Mouse (Mus musculus) G1E (cell line): ENCODE results near the gene Arhgef1. TPM values are rescaled to one million over a fixed set of nuclear protein-coding genes. Genes with fewer than 3 reads are reported as not detected.

Experiments
- ATAC-seq: 2 replicates; pipeline ENCODE4 v1.8.0; 2016; ENCODE audit warnings: mild to moderate bottlenecking; ENCODE audit not compliant: insufficient number of reproducible peaks, poor library complexity, low FRiP score, severe bottlenecking; ENCODE audit errors: extremely low read depth
- DNase-seq: peaks from one replicate; pipeline ENCODE4 v3.0.0; 2012; ENCODE audit warnings: low spot score
- H3K27me3 ChIP-seq: 2 replicates; pipeline ENCODE4 v1.6.1; 2012; ENCODE audit warnings: mild to moderate bottlenecking, low read length, inconsistent platforms; ENCODE audit not compliant: insufficient read depth
- H3K36me3 ChIP-seq: replicated peaks from 2 replicates; pipeline ENCODE3; 2012; ENCODE audit warnings: mild to moderate bottlenecking, inconsistent platforms
- H3K4me1 ChIP-seq: 2 replicates; pipeline ENCODE4 v1.6.1; 2012; ENCODE audit warnings: low read depth, low read length, inconsistent platforms, mixed read lengths; ENCODE audit not compliant: insufficient read depth
- H3K4me3 ChIP-seq: 2 replicates; pipeline ENCODE4 v1.5.1; 2012; ENCODE audit warnings: low read depth, mild to moderate bottlenecking, inconsistent platforms, low read length, moderate library complexity, mixed read lengths
- H3K9me3 ChIP-seq: replicated peaks from 2 replicates; pipeline ENCODE4 v1.6.1; 2012; ENCODE audit warnings: inconsistent platforms
- CTCF ChIP-seq: IDR thresholded peaks from 2 replicates; pipeline ENCODE4 v1.5.1; 2012; ENCODE audit warnings: low read depth, low read length, inconsistent platforms, mixed read lengths
- GATA1 ChIP-seq: IDR thresholded peaks from 2 replicates; pipeline ENCODE4 v1.6.1; 2012; ENCODE audit warnings: borderline replicate concordance, low read length, inconsistent platforms, mixed read lengths
- GATA2 ChIP-seq: IDR thresholded peaks from 2 replicates; pipeline ENCODE4 v1.6.1; 2012; ENCODE audit warnings: low read depth, low read length, inconsistent platforms, borderline replicate concordance
- POLR2AphosphoS5 ChIP-seq: IDR thresholded peaks from 2 replicates; pipeline ENCODE4 v1.6.1; 2012; ENCODE audit warnings: low read depth, low read length, inconsistent platforms; ENCODE audit not compliant: insufficient replicate concordance
- TAL1 ChIP-seq: conservative IDR thresholded peaks from 2 replicates; pipeline ENCODE4 v1.6.1; 2012; ENCODE audit warnings: low read depth, low read length, inconsistent platforms, mixed read lengths
- polyA plus RNA-seq: library from polyadenylated mRNA; stranded (reverse); fragments of >175 nt; gene quantifications from 2 replicates; pipeline ENCODE4 v1.2.3, GENCODE M21; 2012
- total RNA-seq, 2 experiments: library from RNA; stranded (forward) in 1 of 2; stranded (reverse) in 1 of 2; fragments of 200-1000 nt in 1 of 2; fragments of >200 nt in 1 of 2; fragmentation: Nextera tagmentation in 1 of 2; gene quantifications; 2 replicates each; pipeline ENCODE4 v1.2.3; 2014 to 2017

Gene Arhgef1
- total RNA-seq (2014; fragmentation: Nextera tagmentation): 97.4 and 107 TPM in 2 replicates
- 38.3 and 48.2 TPM in 2 replicates for total RNA-seq (2017)
- 365 and 371 TPM in 2 replicates for polyA plus RNA-seq

- DNase-seq (peak; percentile 75), ATAC-seq (no peak)
- H3K27me3 ChIP-seq: peaks cover 2% of the 10 kb centered on the region; the same call in 1 of the 2 replicates
- peak within 1 kb of the TSS; percentile 78 for H3K4me3 ChIP-seq
- peaks cover 59% of the 10 kb centered on the region for H3K4me1 ChIP-seq
- TF ChIP-seq POLR2AphosphoS5: no peak
- no peaks in the 10 kb centered on the region for H3K9me3 ChIP-seq
- peaks cover 29% of the 10 kb centered on the region for H3K36me3 ChIP-seq
These were observed at the start of gene Arhgef1 for GRCm38 (mm10) chr7:24902630-24903443. Gene Arhgef1, plus strand, starts transcription at chr7:24902912.

- ATAC-seq: no peak
- H3K4me1 ChIP-seq: peaks cover 73% of the 10 kb centered on the region
These were observed 49.5 kb upstream of the Arhgef1 start for GRCm38 (mm10) chr7:24853233-24853563.

GRCm38 (mm10) chr7:24853695-24854094 is 49.0 kb upstream of the Arhgef1 start:
- Histone ChIP-seq H3K27me3 (peaks cover 2% of the 10 kb centered on the region; the same call in 1 of the 2 replicates), H3K36me3 (no peaks in the 10 kb centered on the region), H3K4me3 (peak overlapping the region; percentile 59; the same call in 1 of the 2 replicates), H3K4me1 (peaks cover 73% of the 10 kb centered on the region), H3K9me3 (0 out of 2 replicates have a peak, but pooled peaks cover 2% of the 10 kb centered on the region)
- ATAC-seq (no peak), DNase-seq (no peak)
- TF ChIP-seq GATA1 (no peak), TAL1 (no peak), POLR2AphosphoS5 (no peak), CTCF (no peak), GATA2 (no peak)

More at GRCm38 (mm10) chr7:24853233-24853563, 49.5 kb upstream of the Arhgef1 start:
- no peak for DNase-seq
- Histone ChIP-seq H3K36me3 (no peaks in the 10 kb centered on the region), H3K9me3 (0 out of 2 replicates have a peak, but pooled peaks cover 2% of the 10 kb centered on the region), H3K27me3 (no peaks in the 10 kb centered on the region), H3K4me3 (peak overlapping the region; percentile 71; the same call in 1 of the 2 replicates)
- TF ChIP-seq POLR2AphosphoS5 (no peak), GATA2 (no peak), CTCF (no peak), TAL1 (no peak), GATA1 (no peak)

- 0 out of 2 replicates have a peak, but pooled peaks cover 2% of the 10 kb centered on the region for H3K9me3 ChIP-seq
- peaks cover 67% of the 10 kb centered on the region for H3K4me1 ChIP-seq
- DNase-seq (no peak), ATAC-seq (no peak)
- TF ChIP-seq CTCF: no peak
- no peak for TF ChIP-seq POLR2AphosphoS5
- H3K27me3 ChIP-seq: peaks cover 15% of the 10 kb centered on the region
- H3K36me3 ChIP-seq: no peaks in the 10 kb centered on the region
- no peak overlapping the region for H3K4me3 ChIP-seq
These were observed 46.1 kb upstream of the Arhgef1 start for GRCm38 (mm10) chr7:24856460-24857120.

- Histone ChIP-seq H3K27me3 (peaks cover 16% of the 10 kb centered on the region), H3K9me3 (0 out of 2 replicates have a peak, but pooled peaks cover 2% of the 10 kb centered on the region), H3K4me3 (no peak overlapping the region), H3K36me3 (no peaks in the 10 kb centered on the region), H3K4me1 (peaks cover 44% of the 10 kb centered on the region)
- DNase-seq (no peak), ATAC-seq (peak; percentile 83)
- no peak for TF ChIP-seq CTCF
- no peak for TF ChIP-seq GATA1
- TF ChIP-seq TAL1: peak; percentile 66
- no peak for TF ChIP-seq GATA2
- TF ChIP-seq POLR2AphosphoS5: no peak
These were observed 43.5 kb upstream of the Arhgef1 start for GRCm38 (mm10) chr7:24859234-24859633.

- Histone ChIP-seq H3K36me3 (no peaks in the 10 kb centered on the region), H3K4me1 (peaks cover 32% of the 10 kb centered on the region), H3K9me3 (no peaks in the 10 kb centered on the region), H3K27me3 (peaks cover 23% of the 10 kb centered on the region), H3K4me3 (no peak within 1 kb of the TSS)
- TF ChIP-seq CTCF (no peak), GATA1 (no peak), GATA2 (no peak), TAL1 (no peak), POLR2AphosphoS5 (no peak)
- no peak for DNase-seq
- ATAC-seq: no peak
These were observed 40.8 kb upstream of the Arhgef1 start, which contains the start of gene Gm9844 for GRCm38 (mm10) chr7:24861913-24862312. Gene Gm9844, plus strand, starts transcription at chr7:24862213.

- TF ChIP-seq GATA1 (no peak), POLR2AphosphoS5 (no peak), CTCF (no peak), TAL1 (no peak), GATA2 (no peak)
- DNase-seq (no peak), ATAC-seq (no peak)
- Histone ChIP-seq H3K4me3 (no peak overlapping the region), H3K4me1 (peaks cover 25% of the 10 kb centered on the region), H3K27me3 (peaks cover 28% of the 10 kb centered on the region), H3K36me3 (no peaks in the 10 kb centered on the region), H3K9me3 (no peaks in the 10 kb centered on the region)
These were observed 39.9 kb upstream of the Arhgef1 start for GRCm38 (mm10) chr7:24862853-24863252.
